Mouse (Mus musculus) CD4-positive helper T cell, adult 2 months (primary cell): Measurements from ENCODE around the gene Gm10273.
"Not testable (repeated sequence)": the region's sequence is repeated elsewhere in the genome, so short reads cannot be mapped to it uniquely, and the experiment has no call there.

Source experiments
- DNase-seq: peaks from one replicate; pipeline ENCODE4 v3.0.0-alpha.2; 2012; ENCODE audit warnings: low read depth, missing footprints, low spot score

The Gm10273 gene

DNA sequence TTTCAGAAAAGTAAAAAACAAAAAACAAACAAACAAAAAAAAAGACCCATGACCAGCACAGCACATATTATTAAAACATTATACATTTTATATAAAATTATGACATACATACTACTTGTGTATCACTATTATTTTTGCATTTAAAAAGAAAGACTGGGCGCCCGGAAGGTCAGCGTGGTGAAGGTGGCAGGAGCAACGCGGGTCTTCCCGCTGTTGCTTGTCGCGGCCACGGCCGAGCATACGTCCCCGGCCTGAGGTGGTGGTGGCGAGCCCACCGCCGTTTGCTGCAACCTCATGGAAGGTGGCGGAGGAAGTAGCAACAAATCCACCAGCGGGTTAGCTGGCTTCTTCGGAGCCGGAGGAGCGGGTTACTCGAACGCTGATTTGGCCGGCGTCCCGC, at the start of gene Gm10273:
TSS of gene Gm10273 (plus strand) at position 172 of the 400 bp plus-strand sequence.
- not testable (repeated sequence) for DNase-seq

DNA sequence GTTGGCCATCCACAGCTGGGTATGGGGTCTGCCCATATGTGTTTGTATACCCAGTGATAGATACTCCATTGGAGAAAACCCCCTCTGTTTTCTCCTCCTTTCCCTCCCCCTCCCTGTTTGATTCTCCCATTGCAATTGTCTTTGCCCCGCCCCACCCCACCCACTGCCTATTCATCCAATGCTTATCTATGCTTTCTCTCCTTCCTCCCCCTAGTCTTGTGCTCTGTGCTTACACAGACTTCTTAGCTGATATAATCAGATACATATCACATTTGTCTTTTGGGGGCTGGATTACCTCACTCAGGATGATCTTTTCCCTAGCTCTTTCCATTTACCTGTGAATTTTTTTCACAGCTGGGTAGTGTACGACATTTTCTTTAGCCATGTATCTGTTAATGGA, 48.9 kb upstream of the Gm10273 start:
- no peak for DNase-seq

DNA sequence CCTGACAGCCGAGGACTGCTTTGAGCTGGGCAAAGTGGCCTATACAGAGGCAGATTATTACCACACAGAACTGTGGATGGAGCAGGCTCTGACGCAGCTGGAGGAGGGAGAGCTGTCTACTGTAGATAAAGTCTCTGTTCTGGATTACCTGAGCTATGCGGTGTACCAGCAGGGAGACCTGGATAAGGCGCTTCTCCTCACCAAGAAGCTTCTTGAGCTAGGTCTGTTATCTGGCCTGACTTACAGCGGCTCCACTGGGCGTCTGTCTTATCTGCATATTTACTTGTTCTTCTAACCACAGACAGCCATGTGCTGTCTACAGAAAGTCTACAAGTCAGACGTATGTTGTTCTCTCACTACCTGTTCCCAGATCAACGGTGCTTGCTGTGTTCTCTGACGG, 47.2 kb upstream of the Gm10273 start:
- no peak for DNase-seq

GRCm38 (mm10) chr10:59349536-59349935, 45.9 kb upstream of the Gm10273 start:
- no peak for DNase-seq

- DNase-seq = no peak
Measured at GRCm38 (mm10) chr10:59353065-59353464, 42.4 kb upstream of the Gm10273 start.

DNA sequence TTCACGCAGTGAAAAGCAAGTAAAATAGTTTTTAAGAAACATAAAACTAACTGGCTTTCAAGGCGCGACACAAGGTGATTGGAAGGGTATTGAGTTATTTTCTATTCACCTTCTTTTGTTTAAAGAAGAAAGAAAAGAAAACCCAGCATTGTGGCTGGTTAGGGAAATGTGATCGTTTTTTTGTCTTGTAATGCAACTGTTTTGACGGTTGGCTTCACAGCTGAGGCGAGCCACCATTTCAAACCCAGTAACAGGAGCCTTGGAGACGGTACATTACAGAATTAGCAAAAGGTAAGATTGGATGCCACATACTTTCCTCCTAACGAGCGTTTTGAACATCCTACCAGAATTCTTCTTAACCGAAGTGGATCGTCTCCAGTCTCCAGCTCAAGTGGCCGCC, 41.3 kb upstream of the Gm10273 start:
- DNase-seq = no peak

GRCm38 (mm10) chr10:59355020-59355419, 40.4 kb upstream of the Gm10273 start:
- DNase-seq = no peak

GRCm38 (mm10) chr10:59358744-59359143, 36.7 kb upstream of the Gm10273 start:
- DNase-seq = peak; percentile 10

- DNase-seq = no peak
Measured at GRCm38 (mm10) chr10:59363208-59363607, 32.2 kb upstream of the Gm10273 start.

DNA sequence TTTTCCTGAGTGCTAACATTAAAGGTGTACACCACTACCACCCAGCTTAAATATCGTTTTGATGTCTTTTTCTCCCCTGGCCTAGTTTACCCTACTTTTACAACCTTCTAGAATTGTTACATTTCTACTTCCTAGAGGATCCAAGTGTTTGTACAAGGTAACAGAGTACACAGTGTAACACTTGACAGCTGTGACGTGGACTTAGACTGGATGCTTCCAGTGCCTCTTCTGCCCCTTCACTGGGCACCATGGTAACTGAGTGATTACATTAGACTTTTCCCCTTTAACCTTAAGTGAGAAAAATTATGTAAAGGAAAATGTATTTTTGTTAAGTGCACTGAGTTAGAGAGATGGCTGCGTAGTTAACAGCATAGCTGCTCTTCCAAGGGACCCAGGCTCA, 30.9 kb upstream of the Gm10273 start:
- no peak for DNase-seq

DNA sequence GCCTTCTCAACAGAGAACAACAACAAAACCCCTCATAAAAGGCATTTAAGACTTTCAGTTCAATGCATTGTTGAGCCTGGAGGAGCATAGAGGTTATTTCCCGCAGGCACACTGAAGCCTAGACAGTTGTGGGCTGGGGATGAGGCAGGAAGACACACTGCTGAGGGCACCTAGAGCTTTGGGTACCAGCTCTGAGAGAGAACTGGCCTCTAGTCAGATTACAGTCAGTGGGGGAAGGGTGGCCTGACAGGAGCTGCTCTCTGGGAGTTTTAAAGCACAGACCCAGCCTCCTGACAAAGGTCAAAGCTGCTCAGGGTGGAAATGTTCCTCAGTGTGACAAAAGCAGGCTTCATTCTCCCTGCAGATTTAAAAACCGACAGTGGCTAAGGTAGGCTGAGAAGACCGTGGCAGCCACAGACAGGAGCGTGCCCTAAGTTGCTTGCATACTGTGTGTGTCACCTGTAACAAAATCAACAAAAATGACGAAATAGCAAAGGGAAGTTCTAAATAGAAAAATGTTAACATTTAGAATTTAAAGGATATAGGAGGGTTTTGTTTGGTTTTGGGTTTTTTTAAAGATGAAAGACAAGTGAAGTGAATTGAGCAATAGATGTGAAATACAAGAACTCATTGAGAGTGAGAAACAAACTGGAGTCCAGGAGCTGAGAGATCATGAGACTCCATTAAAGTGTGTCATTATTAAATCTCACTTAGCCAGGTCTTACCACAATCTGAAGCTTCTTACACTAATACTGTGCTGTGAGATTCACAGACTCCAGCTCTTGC, 29.4 kb upstream of the Gm10273 start:
- no peak for DNase-seq

GRCm38 (mm10) chr10:59366746-59367145, 28.7 kb upstream of the Gm10273 start:
- no peak for DNase-seq

- DNase-seq = no peak
Measured at GRCm38 (mm10) chr10:59367206-59367605, 28.2 kb upstream of the Gm10273 start.

- DNase-seq = no peak
Measured at GRCm38 (mm10) chr10:59368729-59369128, 26.7 kb upstream of the Gm10273 start.

DNA sequence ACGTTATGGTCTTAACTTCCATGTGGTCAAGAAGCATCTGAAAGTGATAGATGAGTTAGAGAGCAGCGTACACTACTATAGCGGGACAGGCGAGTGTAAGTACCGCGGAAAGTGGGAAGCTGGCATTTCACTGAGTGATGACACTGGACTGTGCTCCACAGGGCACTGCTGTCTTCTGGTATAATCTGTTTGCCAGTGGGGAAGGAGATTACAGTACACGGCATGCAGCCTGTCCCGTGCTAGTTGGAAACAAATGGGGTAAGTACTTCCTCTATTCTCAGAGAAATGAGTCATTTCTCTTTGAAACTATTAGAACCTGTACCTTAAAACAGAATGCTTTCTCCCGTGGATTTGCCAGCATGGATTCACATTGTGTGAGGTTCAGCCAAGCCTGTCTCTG, 26.0 kb upstream of the Gm10273 start:
- DNase-seq = no peak

- no peak for DNase-seq
Measured at GRCm38 (mm10) chr10:59377906-59378305, 17.5 kb upstream of the Gm10273 start.

DNA sequence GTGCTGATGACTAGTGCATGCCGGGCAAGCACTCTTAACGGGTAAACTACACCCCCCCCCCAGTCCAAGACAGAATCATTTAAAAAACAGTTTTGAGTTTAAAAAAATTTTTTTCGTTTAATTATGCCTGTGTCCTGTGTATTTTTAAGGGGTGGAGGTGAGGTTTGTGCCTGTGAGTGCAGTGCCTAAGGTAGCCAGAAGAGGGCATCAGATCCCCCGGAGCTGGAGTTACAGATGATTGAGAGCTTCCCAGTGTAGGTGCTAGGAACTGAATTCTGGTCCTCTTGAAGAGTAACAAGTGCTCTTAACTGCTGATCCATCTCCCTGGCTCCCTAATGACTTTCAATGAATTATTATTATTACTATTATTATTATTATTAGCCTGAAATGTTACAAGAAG, 16.7 kb upstream of the Gm10273 start:
- DNase-seq = no peak

GRCm38 (mm10) chr10:59379927-59380326, 15.5 kb upstream of the Gm10273 start:
- DNase-seq = peak; percentile 63

- peak; percentile 74 for DNase-seq
Measured at GRCm38 (mm10) chr10:59380411-59380821, 15.0 kb upstream of the Gm10273 start.

- peak; percentile 59 for DNase-seq
Measured at GRCm38 (mm10) chr10:59381563-59381962, 13.9 kb upstream of the Gm10273 start.

DNA sequence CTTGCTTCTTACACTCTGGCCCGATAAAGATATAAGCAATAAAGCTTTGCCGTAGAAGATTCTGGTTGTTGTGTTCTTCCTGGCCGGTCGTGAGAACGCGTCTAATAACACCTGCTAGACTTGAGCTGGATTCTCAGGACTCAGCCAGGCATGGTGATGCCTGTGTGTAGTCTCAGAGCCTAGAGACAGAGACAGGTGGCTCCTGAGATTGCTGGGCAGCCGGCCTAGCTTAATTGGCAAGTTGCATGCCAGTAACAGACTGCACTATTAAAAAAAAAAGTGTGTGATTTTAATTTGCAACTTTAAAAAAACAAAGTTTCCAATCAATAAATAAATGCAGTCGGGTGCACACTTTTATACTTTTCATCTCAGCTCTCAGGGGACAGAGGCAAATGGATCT, 8.5 kb upstream of the Gm10273 start:
- DNase-seq = no peak

GRCm38 (mm10) chr10:59389652-59390051, 5.8 kb upstream of the Gm10273 start:
- no peak for DNase-seq

- DNase-seq = peak; percentile 72
Measured at GRCm38 (mm10) chr10:59391907-59392306, 3.5 kb upstream of the Gm10273 start.
